Mouse (Mus musculus): ENCODE results near the gene Mgarp.
"Not testable (repeated sequence)": the region's sequence is repeated elsewhere in the genome, so short reads cannot be mapped to it uniquely, and the experiment has no call there.

Mgarp gene

DNA sequence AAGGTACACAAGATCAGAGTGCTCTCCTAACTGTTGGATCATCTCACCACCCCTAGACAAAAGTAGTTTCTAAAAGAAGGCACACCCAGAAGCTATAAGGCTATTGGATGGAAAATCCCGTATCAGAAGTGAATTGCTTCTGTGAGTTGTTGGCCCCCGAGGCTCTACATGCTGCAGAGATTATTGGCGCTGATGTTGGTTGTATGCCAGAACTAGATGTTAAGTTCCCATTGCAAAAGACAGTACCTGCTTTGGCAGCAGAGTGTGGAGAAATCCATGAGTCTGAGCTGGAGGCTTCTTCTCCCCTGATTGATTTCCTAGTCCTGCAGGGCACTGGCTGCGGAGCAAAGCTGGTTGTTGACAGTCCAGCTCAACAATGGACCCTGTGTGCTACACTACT is 28.5 kb downstream of the Mgarp start:
- DNase-seq (ENCODE audit: low read depth, low spot score) = no peak

DNA sequence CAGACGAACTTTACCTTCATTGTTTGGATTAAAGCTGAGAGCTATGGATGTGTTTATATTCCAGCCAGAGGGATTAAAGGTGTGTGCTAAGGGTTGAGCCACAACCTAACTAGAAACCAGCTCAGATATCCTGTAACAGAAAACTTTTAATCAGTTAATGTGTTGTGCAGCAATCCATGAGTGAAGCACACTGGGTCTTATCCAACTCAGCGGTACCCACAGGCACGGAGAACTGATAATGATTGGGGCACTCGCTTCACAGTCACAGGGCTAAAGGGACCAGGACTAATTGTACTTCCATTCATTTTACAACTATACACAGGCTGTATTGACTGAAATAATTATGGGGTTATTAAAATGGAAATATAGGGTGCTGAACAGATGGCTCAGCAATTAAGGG is 29.6 kb downstream of the Mgarp start:
- DNase-seq (ENCODE audit: low read depth, low spot score) = no peak

DNA sequence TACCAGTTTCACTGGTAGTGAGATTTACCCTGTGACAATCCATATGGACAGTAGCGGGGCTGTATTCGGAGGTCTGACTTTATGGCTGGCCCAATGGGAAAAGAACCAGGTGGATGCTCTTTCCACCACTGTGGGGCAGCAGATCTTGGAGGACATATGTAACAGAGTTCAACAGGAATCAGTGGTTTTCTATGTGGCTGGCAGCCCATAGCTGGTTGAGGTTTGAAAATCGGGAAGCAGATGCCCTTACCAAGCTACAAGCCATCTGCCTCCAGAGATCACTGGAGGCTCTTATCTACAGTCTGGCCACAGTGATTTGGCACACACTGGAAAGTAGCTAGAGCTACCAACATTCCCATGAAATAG is 31.0 kb downstream of the Mgarp start:
- DNase-seq (ENCODE audit: low read depth, low spot score) = no peak

- peak; percentile 87 for DNase-seq (ENCODE audit: low read depth, low spot score)
Measured at GRCm38 (mm10) chr3:51364703-51365516, 31.6 kb downstream of the Mgarp start.

GRCm38 (mm10) chr3:51361066-51361465 is 35.5 kb downstream of the Mgarp start:
- no peak for DNase-seq (ENCODE audit: low read depth, low spot score)

DNA sequence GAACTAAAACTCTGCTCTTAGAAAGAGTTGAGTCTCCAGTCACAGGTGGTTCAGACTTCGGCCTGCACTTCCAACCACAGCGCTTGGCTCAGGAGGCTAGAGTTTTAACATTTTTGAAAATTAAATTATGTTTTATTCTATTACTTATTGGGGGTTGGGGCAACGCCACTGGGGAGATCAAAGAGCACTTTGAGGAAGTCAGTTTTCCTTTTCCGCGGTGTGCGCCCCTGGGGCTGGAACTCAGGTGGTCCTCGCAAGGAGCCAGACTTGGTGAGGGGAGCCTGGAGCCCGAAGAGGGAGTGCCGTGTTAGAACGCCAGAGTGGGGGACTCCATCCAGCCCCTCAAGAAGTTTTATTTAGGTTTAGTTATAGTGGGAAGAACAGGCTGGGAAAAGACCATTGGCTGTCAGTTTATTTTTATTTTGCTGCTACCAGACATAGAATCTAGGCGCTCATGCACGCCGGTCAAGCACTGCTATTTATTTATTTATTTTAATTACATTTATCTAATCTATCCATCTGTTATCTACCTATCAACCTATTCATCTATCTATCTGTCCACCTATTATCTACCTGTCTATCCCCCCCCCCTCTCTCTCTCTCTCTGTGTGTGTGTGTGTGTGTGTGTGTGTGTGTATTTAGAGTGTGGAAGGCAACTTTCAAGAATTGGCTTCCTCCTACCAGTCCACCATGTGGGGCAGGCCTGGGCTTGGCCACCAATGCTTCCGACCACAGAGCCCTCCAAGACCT is 36.8 kb downstream of the Mgarp start:
- DNase-seq (ENCODE audit: low read depth, low spot score) = no peak

- DNase-seq (ENCODE audit: low read depth, low spot score) = no peak
Measured at GRCm38 (mm10) chr3:51358660-51359557, 37.6 kb downstream of the Mgarp start.

- DNase-seq (ENCODE audit: low read depth, low spot score) = no peak
Measured at GRCm38 (mm10) chr3:51358181-51358580, 38.4 kb downstream of the Mgarp start.

GRCm38 (mm10) chr3:51357624-51358023 is 38.9 kb downstream of the Mgarp start:
- no peak for DNase-seq (ENCODE audit: low read depth, low spot score)

GRCm38 (mm10) chr3:51357078-51357477 is 39.5 kb downstream of the Mgarp start:
- DNase-seq (ENCODE audit: low read depth, low spot score) = no peak

DNA sequence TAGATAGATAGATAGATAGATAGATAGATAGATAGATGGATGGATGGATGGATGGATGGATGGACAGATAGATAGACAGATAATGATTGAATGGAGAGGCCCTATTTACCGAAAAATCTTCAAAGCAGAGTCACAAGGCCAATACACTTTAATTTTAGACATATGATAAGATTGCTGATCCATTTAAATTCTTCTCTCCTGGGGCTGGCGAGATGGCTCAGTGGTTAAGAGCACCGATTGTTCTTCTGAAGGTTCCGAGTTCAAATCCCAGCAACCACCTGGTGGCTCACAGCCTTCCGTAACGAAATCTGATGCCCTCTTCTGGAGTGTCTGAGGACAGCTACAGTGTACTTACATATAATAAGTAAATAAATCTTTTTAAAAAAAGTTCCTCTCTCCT is 41.6 kb downstream of the Mgarp start:
- not testable (repeated sequence) for DNase-seq (ENCODE audit: low read depth, low spot score)

GRCm38 (mm10) chr3:51354034-51354427 is 42.5 kb downstream of the Mgarp start:
- DNase-seq (ENCODE audit: low read depth, low spot score) = no peak

DNA sequence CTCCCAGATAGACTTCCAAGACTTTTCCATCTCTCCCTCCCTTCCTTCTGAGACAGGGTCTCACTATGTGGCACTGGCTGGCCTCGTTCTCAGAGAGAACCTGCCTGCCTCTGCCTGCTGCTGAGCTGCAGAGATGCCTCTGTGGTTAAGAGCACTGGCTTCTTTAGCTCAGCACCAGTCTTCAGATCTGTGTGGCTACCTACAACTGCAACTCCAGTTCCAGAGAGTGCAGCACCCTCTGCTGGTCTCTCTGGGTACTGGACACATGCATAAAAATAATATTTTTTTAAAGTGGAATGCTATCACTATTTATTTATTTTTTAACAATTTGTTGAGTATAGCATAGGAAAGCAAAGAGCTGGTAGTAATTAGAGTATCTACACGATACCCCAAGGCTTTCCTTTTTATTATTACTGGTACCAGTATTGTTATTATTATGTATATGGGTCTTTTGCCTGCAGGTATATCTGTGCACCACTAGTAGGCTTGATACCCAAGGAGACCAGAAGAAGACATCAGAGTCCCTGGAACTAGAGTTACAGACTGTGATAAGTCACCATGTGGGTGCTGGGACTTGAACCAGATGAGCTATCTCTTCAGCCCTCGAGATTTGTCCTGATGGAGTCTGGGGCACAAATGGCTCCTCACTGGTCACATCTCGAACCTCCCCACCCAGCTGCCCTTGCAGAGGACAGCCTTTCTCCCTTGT is 43.1 kb downstream of the Mgarp start:
- DNase-seq (ENCODE audit: low read depth, low spot score) = no peak

GRCm38 (mm10) chr3:51350806-51351205 is 45.7 kb downstream of the Mgarp start:
- DNase-seq (ENCODE audit: low read depth, low spot score) = no peak

DNA sequence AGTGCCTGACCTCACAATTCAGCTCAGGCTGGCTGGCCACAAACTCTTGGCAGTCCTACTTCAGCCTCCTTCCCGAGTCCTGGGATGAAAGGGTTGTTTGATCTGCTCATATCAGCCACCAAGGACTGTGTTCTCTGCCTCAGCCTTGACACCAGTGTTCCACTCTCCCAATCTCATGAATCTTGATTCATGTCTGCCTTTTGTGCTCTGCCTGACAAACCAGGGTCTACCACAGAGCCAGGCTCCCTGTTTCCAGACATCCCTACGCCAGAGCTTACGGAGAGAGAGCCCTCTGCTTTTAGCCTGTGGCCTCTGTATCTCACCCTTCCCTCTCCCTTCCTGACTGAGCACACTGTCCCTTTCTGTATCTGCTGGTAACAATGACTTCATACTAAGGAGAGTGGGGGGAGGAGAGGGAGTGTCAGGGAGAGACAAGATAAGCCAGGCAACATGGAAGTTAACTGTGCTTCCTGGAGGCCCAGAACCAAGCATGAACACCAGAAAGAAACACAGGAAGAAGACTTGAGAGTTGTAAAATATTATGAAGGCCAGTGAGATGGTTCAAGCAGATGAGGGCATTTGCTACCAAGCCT is 47.8 kb downstream of the Mgarp start:
- no peak for DNase-seq (ENCODE audit: low read depth, low spot score)

GRCm38 (mm10) chr3:51345017-51345416 is 51.5 kb downstream of the Mgarp start:
- DNase-seq (ENCODE audit: low read depth, low spot score) = not testable (repeated sequence)

- DNase-seq (ENCODE audit: low read depth, low spot score) = not testable (repeated sequence)
Measured at GRCm38 (mm10) chr3:51344182-51344581, 52.4 kb downstream of the Mgarp start.

DNA sequence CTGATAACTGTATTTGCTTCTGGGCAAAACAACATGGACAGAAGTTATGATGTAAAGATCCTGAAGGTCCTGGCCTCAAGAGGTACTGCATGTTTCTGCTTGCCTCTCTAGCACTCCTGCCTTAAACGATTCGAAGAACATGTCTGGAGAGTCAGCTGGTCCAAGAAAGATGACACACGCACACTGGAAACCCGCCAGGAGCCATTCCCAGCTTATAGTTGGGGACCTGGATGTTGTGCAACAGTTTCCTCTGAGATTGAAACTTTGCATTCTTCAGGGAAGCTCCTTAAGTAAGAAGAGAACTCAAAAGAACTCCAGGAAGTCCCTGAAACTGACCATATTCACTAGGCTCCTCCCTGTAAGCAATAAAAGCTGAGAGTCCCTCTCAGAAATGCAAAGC is 53.3 kb downstream of the Mgarp start:
- DNase-seq (ENCODE audit: low read depth, low spot score) = no peak

GRCm38 (mm10) chr3:51342152-51342551 is 54.4 kb downstream of the Mgarp start:
- DNase-seq (ENCODE audit: low read depth, low spot score) = no peak

GRCm38 (mm10) chr3:51341268-51342081 is 55.1 kb downstream of the Mgarp start:
- DNase-seq (ENCODE audit: low read depth, low spot score) = peak; percentile 76

Data from retina, postnatal 7 days (tissue).